Mouse (Mus musculus): ENCODE data around the gene Rhobtb1.

DNA sequence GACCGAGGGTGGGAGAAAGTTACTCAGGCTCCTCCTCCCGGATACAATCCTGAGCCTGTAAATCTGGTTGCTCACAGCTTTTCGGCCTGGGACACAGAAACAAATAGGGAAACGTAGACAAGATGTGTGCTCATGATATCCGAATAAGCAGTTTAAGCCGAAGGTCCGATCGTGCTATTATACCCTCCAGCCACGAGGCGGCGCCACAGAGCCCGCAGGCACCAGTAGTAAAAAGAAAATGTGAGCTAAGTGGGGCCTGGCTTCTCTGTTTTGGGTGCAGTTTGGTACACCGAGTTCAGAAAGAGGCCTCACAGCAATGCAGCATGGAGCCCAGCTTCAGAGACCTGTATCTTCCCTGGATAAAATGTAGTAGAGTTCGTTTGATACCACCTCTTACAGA, 155.0 kb downstream of the Rhobtb1 start:
- peak; percentile 42; the same call in 1 of the 2 replicates for TF ChIP-seq CTCF (IDR thresholded peaks at IDR 0.05; ENCODE audit: borderline replicate concordance, insufficient read depth, low read length)
- no peak for TF ChIP-seq POLR2A (IDR thresholded peaks at IDR 0.05; ENCODE audit: low read depth, low read length)
